Mouse (Mus musculus): ENCODE measurements around the gene Slc12a3.
"Not testable (repeated sequence)": the region's sequence is repeated elsewhere in the genome, so short reads cannot be mapped to it uniquely, and the experiment has no call there.

- TF ChIP-seq CTCF (IDR thresholded peaks at IDR 0.05; ENCODE audit: control insufficient read depth, insufficient read depth, insufficient read length); MYOG (IDR thresholded peaks at IDR 0.05; ENCODE audit: control insufficient read depth, extremely low read depth, insufficient read length); MAX (IDR thresholded peaks at IDR 0.05); USF1 (IDR thresholded peaks at IDR 0.05; ENCODE audit: low read depth); MYOD1 (IDR thresholded peaks at IDR 0.05; ENCODE audit: control insufficient read depth, insufficient read length, low read depth): not testable (repeated sequence)
These were observed 71.0 kb downstream of the Slc12a3 start for GRCm38 (mm10) chr8:94399957-94400356.

Measured in C2C12 (cell line).